Mouse (Mus musculus) CH12.LX (cell line): ENCODE results near the gene Speg. TPM values are rescaled to one million over a fixed set of nuclear protein-coding genes. Genes with fewer than 3 reads are reported as not detected.

Experiments used
- DNase-seq: peaks from one replicate; pipeline ENCODE4 v3.0.0-alpha.2; 2013; ENCODE audit errors: extremely low read depth
- H3K27ac ChIP-seq: 2 replicates; pipeline ENCODE4 v1.5.1; 2012; ENCODE audit warnings: low read depth, mild to moderate bottlenecking, control low read depth, moderate library complexity; ENCODE audit not compliant: insufficient read depth
- H3K27me3 ChIP-seq: replicated peaks from 2 replicates; pipeline ENCODE3; 2012; ENCODE audit warnings: inconsistent platforms
- H3K36me3 ChIP-seq, 2 experiments: replicated peaks in 1 of 2; 2 replicates each; pipeline versions ENCODE3 to v1.6.1; 2012; ENCODE audit warnings: inconsistent platforms in 1 of 2, low read length in 1 of 2, mild to moderate bottlenecking in 1 of 2, mixed read lengths in 1 of 2, moderate library complexity in 1 of 2; ENCODE audit not compliant: control insufficient read depth in 1 of 2, insufficient read depth in 1 of 2
- H3K4me1 ChIP-seq, 2 experiments: 2 replicates each; pipeline ENCODE4 v1.6.1; 2012; ENCODE audit warnings: inconsistent platforms in 1 of 2, moderate library complexity in 1 of 2; ENCODE audit not compliant: insufficient read depth in 2 of 2, control insufficient read depth in 1 of 2
- H3K4me2 ChIP-seq: 2 replicates; pipeline ENCODE4 v1.6.1; 2012; ENCODE audit warnings: low read depth, mild to moderate bottlenecking, control low read depth; ENCODE audit not compliant: poor library complexity, insufficient read depth, severe bottlenecking
- H3K4me3 ChIP-seq, 3 experiments: fragments of 150-350 bp in 1 of 3; sonication (generic) in 1 of 3; replicated peaks in 1 of 3; 2 replicates each; pipeline versions ENCODE3 to v1.5.1; 2011 to 2012; ENCODE audit warnings: low read depth in 2 of 3, low read length in 2 of 3, mild to moderate bottlenecking in 2 of 3, moderate library complexity in 2 of 3, control low read depth in 1 of 3, improper control_type of control experiment in 1 of 3, inconsistent platforms in 1 of 3, mixed read lengths in 1 of 3; ENCODE audit not compliant: poor library complexity in 1 of 3
- H3K79me2 ChIP-seq: replicated peaks from 2 replicates; pipeline ENCODE4 v1.6.1; 2012; ENCODE audit warnings: mild to moderate bottlenecking, moderate library complexity; ENCODE audit not compliant: control insufficient read depth, poor library complexity, insufficient read depth, severe bottlenecking; ENCODE audit errors: extremely low read depth
- H3K9ac ChIP-seq: 2 replicates; pipeline ENCODE4 v1.6.1; 2012; ENCODE audit warnings: low read depth, mild to moderate bottlenecking, control low read depth, moderate library complexity; ENCODE audit not compliant: insufficient read depth
- H3K9me3 ChIP-seq: replicated peaks from 2 replicates; pipeline ENCODE3; 2012; ENCODE audit warnings: low read length, inconsistent platforms, mixed read lengths
- CHD2 ChIP-seq: IDR thresholded peaks from 2 replicates; pipeline ENCODE4 v1.6.1; 2011; ENCODE audit warnings: low read length, improper control_type of control experiment
- ELF1 ChIP-seq: IDR thresholded peaks from 2 replicates; pipeline ENCODE4 v1.6.1; 2014; ENCODE audit warnings: low read depth, mild to moderate bottlenecking, inconsistent platforms, low read length, improper control_type of control experiment
- EP300 ChIP-seq: IDR thresholded peaks from 2 replicates; pipeline ENCODE4 v1.6.1; 2011; ENCODE audit warnings: low read length, improper control_type of control experiment
- GABPA ChIP-seq: IDR thresholded peaks from 2 replicates; pipeline ENCODE4 v1.6.1; 2012; ENCODE audit warnings: low read depth, low read length, improper control_type of control experiment, inconsistent platforms; ENCODE audit not compliant: insufficient replicate concordance
- HCFC1 ChIP-seq: IDR thresholded peaks from 2 replicates; pipeline ENCODE4 v1.6.1; 2012; ENCODE audit warnings: low read depth, mild to moderate bottlenecking, inconsistent platforms, low read length, improper control_type of control experiment
- IRF4 ChIP-seq: IDR thresholded peaks from 2 replicates; pipeline ENCODE4 v1.6.1; 2014; ENCODE audit warnings: low read depth, mild to moderate bottlenecking, inconsistent platforms, low read length, improper control_type of control experiment
- MAZ ChIP-seq: IDR thresholded peaks from 2 replicates; pipeline ENCODE4 v1.6.1; 2012; ENCODE audit warnings: low read depth, mild to moderate bottlenecking, inconsistent platforms, low read length, improper control_type of control experiment, moderate library complexity
- MXI1 ChIP-seq: IDR thresholded peaks from 2 replicates; pipeline ENCODE4 v1.6.1; 2011; ENCODE audit warnings: mild to moderate bottlenecking, low read depth, low read length, improper control_type of control experiment
- NELFE ChIP-seq: IDR thresholded peaks from 2 replicates; pipeline ENCODE4 v1.6.1; 2011; ENCODE audit warnings: low read depth, low read length, improper control_type of control experiment
- NRF1 ChIP-seq: IDR thresholded peaks from 2 replicates; pipeline ENCODE4 v1.6.1; 2014; ENCODE audit warnings: low read depth, mild to moderate bottlenecking, inconsistent platforms, low read length, improper control_type of control experiment, moderate library complexity
- PAX5 ChIP-seq: IDR thresholded peaks from 2 replicates; pipeline ENCODE4 v1.6.1; 2012; ENCODE audit warnings: low read length, inconsistent platforms, mixed read lengths
- POLR2A ChIP-seq: IDR thresholded peaks from 2 replicates; pipeline ENCODE4 v1.6.1; 2011; ENCODE audit warnings: low read depth, mild to moderate bottlenecking, improper control_type of control experiment, low read length
- RCOR1 ChIP-seq: conservative IDR thresholded peaks from 2 replicates; pipeline ENCODE4 v1.6.1; 2012; ENCODE audit warnings: low read depth, mild to moderate bottlenecking, inconsistent platforms, low read length, improper control_type of control experiment
- SIN3A ChIP-seq: IDR thresholded peaks from 2 replicates; pipeline ENCODE4 v1.6.1; 2012; ENCODE audit warnings: low read length, improper control_type of control experiment, inconsistent platforms
- UBTF ChIP-seq: IDR thresholded peaks from 2 replicates; pipeline ENCODE4 v1.6.1; 2012; ENCODE audit warnings: low read depth, mild to moderate bottlenecking, inconsistent platforms, low read length, improper control_type of control experiment, moderate library complexity
- ZNF384 ChIP-seq: IDR thresholded peaks from 2 replicates; pipeline ENCODE4 v1.6.1; 2012; ENCODE audit warnings: low read depth, low read length, improper control_type of control experiment, inconsistent platforms
- dilution Hi-C: fragments of 300-500 bp; cut with MboI; formaldehyde crosslinking; loops from 2 replicates; pipeline ENCODE4 v1.14.3; 2020; ENCODE audit warnings: low sequenced_read_pairs; ENCODE audit not compliant: extremely low pct_unique_long_range_greater_than_20kb, extremely low pct_ligation_motif_present
- in situ Hi-C: fragments of 300-500 bp; cut with MboI; formaldehyde crosslinking; loops from 3 replicates; pipeline ENCODE4 v1.14.3; 2019; ENCODE audit warnings: low sequenced_read_pairs, low pct_ligation_motif_present, low pct_unique_long_range_greater_than_20kb, mixed read lengths
- polyA plus RNA-seq: library from polyadenylated mRNA; unstranded; fragments of >175 nt; gene quantifications from 2 replicates; pipeline ENCODE4 v1.2.1, GENCODE M21; 2012; ENCODE audit warnings: low read depth; ENCODE audit not compliant: insufficient read length
- total RNA-seq, 2 experiments: library from RNA; depleted of rRNA; stranded (reverse); fragments of 300-350 nt in 1 of 2; fragments of >200 nt in 1 of 2; gene quantifications; 2 replicates each; pipeline ENCODE4 v1.2.3; 2012 to 2014

Speg gene
- total and polyA plus RNA-seq, 3 experiments = 13.1 to 30.7 (median 18.8) TPM

GRCm38 (mm10) chr1:75382356-75383071 lies 7.4 kb downstream of the Speg start:
- in situ Hi-C loops (no loop called here), dilution Hi-C loops (no loop called here)
- peaks cover under 1% of the 10 kb centered on the region for H3K9me3 ChIP-seq
- peak overlapping the region; percentile 87 for H3K9ac ChIP-seq
- H3K27ac ChIP-seq = no peak overlapping the region
- peak overlapping the region; percentile 44 to 79 (median 73) for H3K4me3 ChIP-seq
- no peaks in the 10 kb centered on the region for H3K27me3 ChIP-seq
- H3K4me1 ChIP-seq = peaks cover 0 to 32% of the 10 kb centered on the region in 2 experiments; a peak in 2 of 4 replicates
- peak overlapping the region; percentile 95 for H3K4me2 ChIP-seq
- no peak for TF ChIP-seq NELFE
- TF ChIP-seq EP300 = no peak
- TF ChIP-seq POLR2A = no peak
- no peak for TF ChIP-seq ZNF384
- TF ChIP-seq CHD2 = no peak
- peaks cover 0 to 33% of the 10 kb centered on the region in 2 experiments for H3K36me3 ChIP-seq
- no peaks in the 10 kb centered on the region for H3K79me2 ChIP-seq
- DNase-seq = no peak

- H3K9me3 ChIP-seq = peaks cover 10% of the 10 kb centered on the region
- H3K27ac ChIP-seq = no peak overlapping the region
- H3K4me3 ChIP-seq = no peak overlapping the region
- H3K4me2 ChIP-seq = no peak overlapping the region
- no peak for DNase-seq
- peaks cover 7 to 54% of the 10 kb centered on the region in 2 experiments for H3K36me3 ChIP-seq
- no peak for TF ChIP-seq POLR2A
- no peak for TF ChIP-seq RCOR1
- no peak for TF ChIP-seq UBTF
- no peak for TF ChIP-seq MAZ
- no peak for TF ChIP-seq SIN3A
- TF ChIP-seq GABPA = no peak
- TF ChIP-seq NRF1 = no peak
- TF ChIP-seq ZNF384 = no peak
- TF ChIP-seq ELF1 = no peak
- TF ChIP-seq PAX5 = no peak
- TF ChIP-seq MXI1 = no peak
- no peak for TF ChIP-seq IRF4
- no peak for TF ChIP-seq HCFC1
- H3K4me1 ChIP-seq = peaks cover 0 to 26% of the 10 kb centered on the region in 2 experiments; a peak in 2 of 4 replicates
- no peak overlapping the region for H3K9ac ChIP-seq
- no peaks in the 10 kb centered on the region for H3K27me3 ChIP-seq
- in situ Hi-C loops (no loop called here), dilution Hi-C loops (no loop called here)
- H3K79me2 ChIP-seq = no peaks in the 10 kb centered on the region
Observed at GRCm38 (mm10) chr1:75384470-75385141, 9.5 kb downstream of the Speg start.
